Comparison of ENCODE assay signal across 26 mouse cellular contexts in the genomic region with DNA sequence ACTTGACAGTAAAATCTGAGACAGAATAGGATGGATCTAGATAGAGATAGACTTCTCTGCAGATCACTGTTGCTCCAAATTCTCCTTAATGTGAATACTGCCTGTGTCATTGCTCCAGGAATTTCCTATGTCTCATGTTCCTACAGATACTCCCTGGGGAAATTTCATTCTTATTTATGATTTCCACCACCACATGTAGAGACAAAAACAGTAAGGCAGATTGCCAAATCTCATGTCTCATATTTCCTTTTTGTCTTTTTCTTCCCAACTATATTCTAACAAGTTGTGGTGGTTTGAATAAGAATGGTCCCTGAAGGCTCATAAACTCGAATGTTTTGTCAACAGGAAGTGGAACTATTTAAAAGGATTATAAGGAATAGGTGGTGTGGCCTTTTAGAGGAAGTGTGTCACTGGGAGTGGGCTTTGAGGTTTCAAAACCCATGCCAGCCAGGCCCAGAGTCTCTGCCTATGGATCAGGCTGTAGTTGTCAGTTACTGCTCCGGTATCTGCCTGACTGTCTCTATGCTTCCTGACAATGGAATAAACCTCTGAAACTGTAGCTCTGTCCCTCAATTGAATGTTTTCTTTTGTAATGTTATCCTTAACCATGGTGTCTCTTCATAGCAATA.
DNase-seq lines count a peak whose midpoint lies in the region; ATAC-seq and TF ChIP-seq lines count a peak whose summit lies in the region.
"Had no signal": no experiment of that assay in that cellular context is flagged by ENCODE, and none has a peak within 500 bp of the region (broad histone marks: within the 10 kb centered on the region; RNA-seq: fewer than 3 reads in every experiment).

No protein-coding gene starts in this region.

- no peaks in the 10 kb centered on the region for H3K9me3 ChIP-seq in embryonic facial prominence, embryonic 14.5 days (ENCODE audit: control insufficient read depth, low read length)
- no peaks in the 10 kb centered on the region for H3K9me3 ChIP-seq in embryonic facial prominence, embryonic 10.5 days
- no peaks in the 10 kb centered on the region for H3K9me3 ChIP-seq in kidney, postnatal 0 days (replicated peaks; ENCODE audit: low read length)
- H3K9me3 ChIP-seq: embryonic facial prominence, embryonic 15.5 days; heart, embryonic 10.5 days; heart, embryonic 13.5 days; hindbrain, embryonic 12.5 days; hindbrain, embryonic 15.5 days had no signal

- DNase-seq in embryonic facial prominence, embryonic 14.5 days (ENCODE audit: low spot score) = peak; percentile 58
- DNase-seq in embryonic facial prominence, embryonic 10.5 days (ENCODE audit: low spot score) = no peak
- DNase-seq in kidney, postnatal 0 days (ENCODE audit: low spot score) = peak; percentile 69
- no peak for DNase-seq in kidney, adult 18-20 months
- DNase-seq in urinary bladder, postnatal 10 days (ENCODE audit: low spot score) = no peak
- DNase-seq in gastrocnemius, postnatal 4 days (ENCODE audit: low spot score in 2 of 2) = no peak
- DNase-seq: adrenal gland, adult 2 months; adrenal gland, postnatal 14 days; cerebellum, adult 11 months; cerebellum, adult 2 months; cerebellum, adult 9-11 months; cerebellum, postnatal 36 days; embryo, embryonic 11 days; forebrain, postnatal 0 days; gastrocnemius, adult 2 months; gastrocnemius, postnatal 14 days; heart, adult 2 months; heart, postnatal 14 days had no signal

- no peak overlapping the region for H3K4me3 ChIP-seq in embryonic facial prominence, embryonic 14.5 days (ENCODE audit: low read depth, low read length)
- no peak overlapping the region for H3K4me3 ChIP-seq in embryonic facial prominence, embryonic 10.5 days
- no peak overlapping the region for H3K4me3 ChIP-seq in kidney, postnatal 0 days (replicated peaks; ENCODE audit: low read depth, low read length)
- H3K4me3 ChIP-seq: embryonic facial prominence, embryonic 15.5 days; gastrocnemius, adult 2 months; heart, adult 2 months; heart, embryonic 10.5 days; heart, embryonic 13.5 days; hindbrain, embryonic 12.5 days; hindbrain, embryonic 15.5 days had no signal

- H3K4me1 ChIP-seq in embryonic facial prominence, embryonic 14.5 days (ENCODE audit: control insufficient read depth, insufficient read depth, low read length) = no peaks in the 10 kb centered on the region
- H3K4me1 ChIP-seq in embryonic facial prominence, embryonic 10.5 days = no peaks in the 10 kb centered on the region
- H3K4me1 ChIP-seq in kidney, postnatal 0 days (replicated peaks; ENCODE audit: insufficient read depth, low read length) = no peaks in the 10 kb centered on the region
- H3K4me1 ChIP-seq: embryonic facial prominence, embryonic 15.5 days; heart, embryonic 10.5 days; heart, embryonic 13.5 days; hindbrain, embryonic 12.5 days; hindbrain, embryonic 15.5 days had no signal

- H3K9ac ChIP-seq in embryonic facial prominence, embryonic 14.5 days (ENCODE audit: low read depth, low read length) = no peak overlapping the region
- no peak overlapping the region for H3K9ac ChIP-seq in kidney, postnatal 0 days (ENCODE audit: low read depth, low read length)
- H3K9ac ChIP-seq: embryonic facial prominence, embryonic 15.5 days; forebrain, postnatal 0 days; heart, embryonic 13.5 days; hindbrain, embryonic 12.5 days; hindbrain, embryonic 15.5 days had no signal

- H3K4me2 ChIP-seq in embryonic facial prominence, embryonic 14.5 days (ENCODE audit: low read depth, low read length) = no peak overlapping the region
- H3K4me2 ChIP-seq in kidney, postnatal 0 days (ENCODE audit: low read length) = no peak overlapping the region
- H3K4me2 ChIP-seq: embryonic facial prominence, embryonic 15.5 days; heart, embryonic 13.5 days; hindbrain, embryonic 12.5 days; hindbrain, embryonic 15.5 days had no signal

- no peak for TF ChIP-seq CTCF in kidney, postnatal 0 days (IDR thresholded peaks at IDR 0.05; ENCODE audit: low read depth)

- no peaks in the 10 kb centered on the region for H3K27me3 ChIP-seq in embryonic facial prominence, embryonic 14.5 days (replicated peaks; ENCODE audit: control insufficient read depth, insufficient read depth, low read length)
- H3K27me3 ChIP-seq in embryonic facial prominence, embryonic 10.5 days (replicated peaks; ENCODE audit: low read depth, poor library complexity, severe bottlenecking) = no peaks in the 10 kb centered on the region
- H3K27me3 ChIP-seq in kidney, postnatal 0 days (ENCODE audit: insufficient read depth, low read length) = no peaks in the 10 kb centered on the region
- H3K27me3 ChIP-seq: embryonic facial prominence, embryonic 15.5 days; heart, embryonic 13.5 days; hindbrain, embryonic 12.5 days; hindbrain, embryonic 15.5 days had no signal

- no peaks in the 10 kb centered on the region for H3K36me3 ChIP-seq in embryonic facial prominence, embryonic 14.5 days (ENCODE audit: control insufficient read depth, insufficient read depth, low read length)
- no peaks in the 10 kb centered on the region for H3K36me3 ChIP-seq in embryonic facial prominence, embryonic 10.5 days (replicated peaks)
- H3K36me3 ChIP-seq in kidney, postnatal 0 days (ENCODE audit: insufficient read depth, low read length) = no peaks in the 10 kb centered on the region
- H3K36me3 ChIP-seq: embryonic facial prominence, embryonic 15.5 days; heart, embryonic 10.5 days; heart, embryonic 13.5 days; hindbrain, embryonic 12.5 days; hindbrain, embryonic 15.5 days had no signal

- H3K27ac ChIP-seq in embryonic facial prominence, embryonic 14.5 days (replicated peaks; ENCODE audit: low read depth, low read length) = no peak overlapping the region
- no peak overlapping the region for H3K27ac ChIP-seq in embryonic facial prominence, embryonic 10.5 days (replicated peaks)
- no peak overlapping the region for H3K27ac ChIP-seq in kidney, postnatal 0 days
- H3K27ac ChIP-seq: embryonic facial prominence, embryonic 15.5 days; gastrocnemius, adult 2 months; heart, adult 2 months; heart, embryonic 10.5 days; heart, embryonic 13.5 days; hindbrain, embryonic 12.5 days; hindbrain, embryonic 15.5 days had no signal

- ATAC-seq in embryonic facial prominence, embryonic 14.5 days (ENCODE audit: low read depth) = no peak
- no peak for ATAC-seq in kidney, postnatal 0 days (replicated peaks; ENCODE audit: low FRiP score, low read depth)
- ATAC-seq in granulocyte monocyte progenitor cell, adult 5-6 weeks (replicated peaks; ENCODE audit: poor library complexity, severe bottlenecking) = peak; percentile 61
- ATAC-seq: CD4-positive, CD25-positive, alpha-beta regulatory T cell, adult 4 months; forebrain, embryonic 14.5 days; forebrain, postnatal 0 days had no signal

- WGBS in embryonic facial prominence, embryonic 14.5 days = 60% methylated on average over 2 of the region's 2 CpGs
- 78% methylated on average over 2 of the region's 2 CpGs for WGBS in embryonic facial prominence, embryonic 10.5 days
- 67% methylated on average over 2 of the region's 2 CpGs for WGBS in kidney, postnatal 0 days

Comparison
In these comparisons a context has a peak if more than half of its experiments do, and no peak if none do; other contexts are left out.
1. DNase-seq: peak in embryonic facial prominence, embryonic 14.5 days (single experiment) and kidney, postnatal 0 days (single experiment); none in embryonic facial prominence, embryonic 10.5 days (single experiment), kidney, adult 18-20 months (single experiment), urinary bladder, postnatal 10 days (single experiment) and gastrocnemius, postnatal 4 days (0 of 2).